Mouse (Mus musculus) gastrocnemius, adult 2 months (tissue): ENCODE measurements around the gene Hspg2. TPM values are rescaled to one million over a fixed set of nuclear protein-coding genes. Genes with fewer than 3 reads are reported as not detected.

ENCODE experiments used
- DNase-seq: peaks from one replicate; pipeline ENCODE4 v3.0.0; 2022
- H3K27ac ChIP-seq: fragments of 200-600 bp; 2 replicates; pipeline ENCODE4 v1.8.1; 2022; ENCODE audit warnings: mild to moderate bottlenecking
- H3K4me3 ChIP-seq: fragments of 200-600 bp; 2 replicates; pipeline ENCODE4 v1.8.1; 2022; ENCODE audit warnings: mild to moderate bottlenecking, moderate library complexity
- CTCF ChIP-seq: fragments of 200-600 bp; IDR thresholded peaks from 2 replicates; pipeline ENCODE4 v1.8.1; 2022; ENCODE audit warnings: antibody characterized with exemption, mild to moderate bottlenecking, moderate library complexity
- intact Hi-C: fragments of 180-260 bp; cut with DNase I; formaldehyde crosslinking; loops from one replicate; pipeline ENCODE4 v1.15.1; 2025
- microRNA-seq: library from miRNA; unstranded; fragments of <30 nt; microRNA quantifications from one replicate; pipeline ENCODE4 v1.2.0, GENCODE M21; 2021
- total RNA-seq, 2 experiments: library from RNA; stranded (reverse); gene quantifications; 2 replicates each; pipeline ENCODE4 v1.2.3; 2021

The Hspg2 gene
- total RNA-seq, 2 experiments from 2014 or later, result 55.2 to 77.5 TPM

- TF ChIP-seq CTCF, result no peak
- intact Hi-C loops, result loop anchor here (5.0 kb wide), 1 partner anchor 43 kb away; no protein-coding TSS in a partner anchor
- Histone ChIP-seq H3K27ac (no peak overlapping the region), H3K4me3 (no peak overlapping the region)
- DNase-seq, result peak; percentile 24
Measured at GRCm38 (mm10) chr4:137609702-137610101, 141.1 kb downstream of the Hspg2 start.

DNA sequence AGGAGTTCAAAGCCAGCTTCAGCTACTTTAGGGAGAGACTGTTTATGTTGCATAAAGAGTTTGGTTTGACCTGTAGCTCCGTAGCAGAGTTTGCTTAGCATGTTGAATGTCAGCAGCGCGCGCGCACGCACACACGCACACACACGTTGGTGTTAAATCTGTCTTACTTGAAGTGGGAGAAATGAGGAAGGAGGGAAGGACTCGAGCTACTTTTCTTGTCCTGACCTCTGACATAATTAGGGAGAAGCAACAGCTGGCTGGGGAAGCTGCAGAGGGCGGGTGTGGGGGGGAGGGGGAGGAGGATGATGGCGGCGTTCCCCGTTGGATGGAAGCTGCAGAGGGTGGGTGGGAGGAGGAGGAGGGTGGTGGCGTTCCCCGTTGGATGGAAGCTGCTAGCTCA lies 141.7 kb downstream of the Hspg2 start:
- Histone ChIP-seq H3K4me3 (no peak overlapping the region), H3K27ac (no peak overlapping the region)
- no peak for TF ChIP-seq CTCF
- intact Hi-C loops, result no loop called here
- DNase-seq, result no peak

Small RNA genes lying within 50 kb of the gene (microRNA-seq; reads per million reads assigned to microRNA genes)
- gene Mir7018, result not detected

Other genes with a start within 250 kb of the Hspg2 start
- 10 to 100 TPM in 1 of 2 experiments, 1 to 10 TPM in 1; 9.2 to 13.0 TPM for gene Wnt4, start 191.3 kb upstream of the Hspg2 start, total RNA-seq
- gene Cdc42, start 111.0 kb upstream of the Hspg2 start, total RNA-seq, result 100 to 1,000 TPM; 169 to 187 TPM
- not detected for gene Cela3a, start 59.0 kb upstream of the Hspg2 start, total RNA-seq
- gene Cela3b, start 38.2 kb upstream of the Hspg2 start, total RNA-seq, result not detected
- gene 1700013G24Rik, start 15.5 kb upstream of the Hspg2 start, total RNA-seq, result not detected
- gene Ldlrad2, start 105.8 kb downstream of the Hspg2 start, total RNA-seq, result not detected
- 10 to 100 TPM; 28.1 to 36.1 TPM for gene Usp48, start 125.0 kb downstream of the Hspg2 start, total RNA-seq
- 1 to 10 TPM; 4.4 to 8.6 TPM for gene Rap1gap, start 196.0 kb downstream of the Hspg2 start, total RNA-seq